Mouse (Mus musculus): ENCODE results near the gene Neurl4. TPM values are rescaled to one million over a fixed set of nuclear protein-coding genes. Genes with fewer than 3 reads are reported as not detected.
"Not testable (repeated sequence)": the region's sequence is repeated elsewhere in the genome, so short reads cannot be mapped to it uniquely, and the experiment has no call there.

The Neurl4 gene
- polyA plus RNA-seq, 1 experiment: 23.9 TPM

- H3K4me3 ChIP-seq (ENCODE audit: low read depth, low read length): peak overlapping the region; percentile 13; the same call in 1 of the 2 replicates
- WGBS: 14% methylated on average over 11 of the region's 11 CpGs
- no peaks in the 10 kb centered on the region for H3K27me3 ChIP-seq (ENCODE audit: control insufficient read depth, insufficient read depth, low read length)
- no peaks in the 10 kb centered on the region for H3K36me3 ChIP-seq (ENCODE audit: control insufficient read depth, insufficient read depth, low read length)
- peak overlapping the region; percentile 77 for H3K27ac ChIP-seq (ENCODE audit: insufficient read depth, low read depth, low read length)
- peaks cover 7% of the 10 kb centered on the region for H3K4me1 ChIP-seq (ENCODE audit: control insufficient read depth, insufficient read depth, insufficient read length, low read length)
- no peak for TF ChIP-seq CTCF (IDR thresholded peaks at IDR 0.05; ENCODE audit: extremely low read depth, insufficient read length, insufficient replicate concordance, low read depth, low read length)
- no peak for TF ChIP-seq POLR2A (IDR thresholded peaks at IDR 0.05; ENCODE audit: low read depth, low read length)
Observed at GRCm38 (mm10) chr11:69953267-69953915, 52.5 kb downstream of the Neurl4 start.

DNA sequence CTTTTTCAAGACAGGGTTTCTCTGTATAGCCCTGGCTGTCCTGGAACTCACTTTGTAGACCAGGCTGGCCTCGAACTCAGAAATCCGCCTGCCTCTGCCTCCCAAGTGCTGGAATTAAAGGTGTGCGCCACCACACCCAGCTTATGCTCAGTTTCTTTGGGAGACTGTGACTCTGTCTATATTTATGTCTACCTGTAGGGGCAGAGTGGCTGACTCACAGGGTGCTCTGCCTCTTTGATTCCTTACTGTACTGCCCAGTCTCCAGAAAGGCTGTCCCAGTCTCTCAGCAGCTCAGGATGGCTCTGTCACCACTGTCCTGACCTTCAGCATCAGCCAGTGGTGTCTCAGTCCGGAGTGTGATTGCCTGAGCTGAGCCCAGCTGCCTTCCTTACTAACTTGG is 54.7 kb downstream of the Neurl4 start:
- WGBS: 69% methylated on average over 4 of the region's 4 CpGs
- not testable (repeated sequence) for H3K36me3 ChIP-seq (ENCODE audit: control insufficient read depth, insufficient read depth, low read length); H3K4me1 ChIP-seq (ENCODE audit: control insufficient read depth, insufficient read depth, insufficient read length, low read length); H3K4me3 ChIP-seq (ENCODE audit: low read depth, low read length); H3K27me3 ChIP-seq (ENCODE audit: control insufficient read depth, insufficient read depth, low read length)
- H3K27ac ChIP-seq (ENCODE audit: insufficient read depth, low read depth, low read length): peak overlapping the region; percentile 20; the same call in 1 of the 2 replicates

- Histone ChIP-seq H3K27me3 (ENCODE audit: control insufficient read depth, insufficient read depth, low read length) (no peaks in the 10 kb centered on the region), H3K36me3 (ENCODE audit: control insufficient read depth, insufficient read depth, low read length) (no peaks in the 10 kb centered on the region), H3K4me1 (ENCODE audit: control insufficient read depth, insufficient read depth, insufficient read length, low read length) (peaks cover 10% of the 10 kb centered on the region; the same call in 1 of the 2 replicates), H3K4me3 (ENCODE audit: low read depth, low read length) (no peak overlapping the region), H3K27ac (ENCODE audit: insufficient read depth, low read depth, low read length) (peak overlapping the region; percentile 14; the same call in 1 of the 2 replicates)
- TF ChIP-seq POLR2A (IDR thresholded peaks at IDR 0.05; ENCODE audit: low read depth, low read length) (no peak), CTCF (IDR thresholded peaks at IDR 0.05; ENCODE audit: extremely low read depth, insufficient read length, insufficient replicate concordance, low read depth, low read length) (no peak)
- 79% methylated on average over 1 of the region's 1 CpGs for WGBS
Observed at GRCm38 (mm10) chr11:69956218-69956617, 55.3 kb downstream of the Neurl4 start.

DNA sequence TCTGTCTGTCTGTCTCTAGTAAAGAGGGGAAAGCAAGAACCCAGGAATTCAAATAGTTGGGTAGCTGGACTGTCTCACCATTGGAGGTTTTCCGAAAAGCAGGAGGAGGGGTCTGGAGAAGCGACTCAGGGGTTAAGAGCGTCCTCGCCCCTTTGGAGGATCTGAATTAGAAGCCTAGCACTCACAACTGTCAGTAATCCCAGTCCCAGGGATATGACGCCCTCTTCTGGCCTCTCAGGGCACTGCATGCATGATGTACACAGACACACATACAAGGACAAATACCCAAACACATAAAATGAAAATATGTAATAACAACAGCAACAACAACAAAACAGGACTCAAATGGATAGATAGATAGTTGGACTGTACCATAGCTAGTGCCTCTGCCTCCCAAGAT is 59.7 kb downstream of the Neurl4 start:
- H3K36me3 ChIP-seq (ENCODE audit: control insufficient read depth, insufficient read depth, low read length): no peaks in the 10 kb centered on the region
- no peak overlapping the region for H3K4me3 ChIP-seq (ENCODE audit: low read depth, low read length)
- 62% methylated on average over 5 of the region's 5 CpGs for WGBS
- H3K27ac ChIP-seq (ENCODE audit: insufficient read depth, low read depth, low read length): peak overlapping the region; percentile 100
- peaks cover 13% of the 10 kb centered on the region; the same call in 1 of the 2 replicates for H3K4me1 ChIP-seq (ENCODE audit: control insufficient read depth, insufficient read depth, insufficient read length, low read length)
- H3K27me3 ChIP-seq (ENCODE audit: control insufficient read depth, insufficient read depth, low read length): no peaks in the 10 kb centered on the region
- TF ChIP-seq POLR2A (IDR thresholded peaks at IDR 0.05; ENCODE audit: low read depth, low read length): no peak
- peak; percentile 46; the same call in 1 of the 2 replicates for TF ChIP-seq CTCF (IDR thresholded peaks at IDR 0.05; ENCODE audit: extremely low read depth, insufficient read length, insufficient replicate concordance, low read depth, low read length)

DNA sequence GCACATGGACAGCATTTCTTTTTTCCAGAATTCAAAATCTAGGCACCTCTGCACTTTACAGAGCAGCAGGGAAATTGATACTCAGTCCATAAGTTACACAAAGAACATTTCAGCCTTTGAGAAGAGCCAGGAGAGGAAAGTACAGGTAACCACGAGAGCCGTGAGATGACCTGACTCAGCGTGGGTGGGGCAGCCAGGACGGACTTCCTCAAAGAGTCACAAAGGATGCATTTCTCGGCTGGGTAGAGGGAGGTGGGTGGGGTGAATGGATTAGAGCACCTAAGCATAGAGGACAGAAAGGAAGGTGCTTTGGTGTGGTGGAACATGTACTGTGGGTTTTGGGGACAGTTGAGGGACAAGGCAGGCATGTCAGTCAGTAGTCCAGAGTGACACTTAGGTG is 61.0 kb downstream of the Neurl4 start:
- no peak overlapping the region for H3K4me3 ChIP-seq (ENCODE audit: low read depth, low read length)
- H3K27ac ChIP-seq (ENCODE audit: insufficient read depth, low read depth, low read length): peak overlapping the region; percentile 100
- peaks cover 1% of the 10 kb centered on the region for H3K36me3 ChIP-seq (ENCODE audit: control insufficient read depth, insufficient read depth, low read length)
- H3K4me1 ChIP-seq (ENCODE audit: control insufficient read depth, insufficient read depth, insufficient read length, low read length): peaks cover 13% of the 10 kb centered on the region; the same call in 1 of the 2 replicates
- TF ChIP-seq CTCF (IDR thresholded peaks at IDR 0.05; ENCODE audit: extremely low read depth, insufficient read length, insufficient replicate concordance, low read depth, low read length): no peak
- TF ChIP-seq POLR2A (IDR thresholded peaks at IDR 0.05; ENCODE audit: low read depth, low read length): no peak
- 8% methylated on average over 5 of the region's 5 CpGs for WGBS
- no peaks in the 10 kb centered on the region for H3K27me3 ChIP-seq (ENCODE audit: control insufficient read depth, insufficient read depth, low read length)

Other genes with a start within 250 kb of the Neurl4 start
- gene Sox15, start 245.8 kb upstream of the Neurl4 start, polyA plus RNA-seq (2012; rRNA removed): 0.43 TPM in 1 of 2 replicates, not detected in the other
- gene Mpdu1, start 238.4 kb upstream of the Neurl4 start, polyA plus RNA-seq (2012; rRNA removed): 79.7 and 135 TPM in 2 replicates
- 20.9 and 24.7 TPM in 2 replicates for gene Cd68, start 234.9 kb upstream of the Neurl4 start, polyA plus RNA-seq (2012; rRNA removed)
- gene Eif4a1, start 228.6 kb upstream of the Neurl4 start, polyA plus RNA-seq (2012; rRNA removed): 92.1 and 134 TPM in 2 replicates
- 15.4 and 24.6 TPM in 2 replicates for gene Senp3, start 219.0 kb upstream of the Neurl4 start, polyA plus RNA-seq (2012; rRNA removed)
- gene Tnfsf13, start 215.3 kb upstream of the Neurl4 start, polyA plus RNA-seq (2012; rRNA removed): 6.9 and 11.6 TPM in 2 replicates
- 11.9 and 13.7 TPM in 2 replicates for gene Tnfsf12, start 205.2 kb upstream of the Neurl4 start, polyA plus RNA-seq (2012; rRNA removed)
- 1.8 and 2.3 TPM in 2 replicates for gene Tnfsfm13, start 205.0 kb upstream of the Neurl4 start, polyA plus RNA-seq (2012; rRNA removed)
- gene Polr2a, start 142.4 kb upstream of the Neurl4 start, polyA plus RNA-seq (2012; rRNA removed): 22.5 and 62.3 TPM in 2 replicates
- 0.08 and 0.16 TPM in 2 replicates for gene Slc35g3, start 139.1 kb upstream of the Neurl4 start, polyA plus RNA-seq (2012; rRNA removed)
- gene Zbtb4, start 135.2 kb upstream of the Neurl4 start, polyA plus RNA-seq (2012; rRNA removed): 12.1 and 16.5 TPM in 2 replicates
- gene Chrnb1, start 105.1 kb upstream of the Neurl4 start, polyA plus RNA-seq (2012; rRNA removed): 5.5 and 8.7 TPM in 2 replicates
- gene Fgf11, start 99.2 kb upstream of the Neurl4 start, polyA plus RNA-seq (2012; rRNA removed): 3.6 and 4.8 TPM in 2 replicates
- 30.5 and 63.0 TPM in 2 replicates for gene Tmem102, start 95.4 kb upstream of the Neurl4 start, polyA plus RNA-seq (2012; rRNA removed)
- gene Gm39566, start 85.8 kb upstream of the Neurl4 start, polyA plus RNA-seq (2012; rRNA removed): not detected in 2 replicates
- gene Spem2, start 82.6 kb upstream of the Neurl4 start, polyA plus RNA-seq (2012; rRNA removed): not detected in 2 replicates
- gene Spem1, start 78.9 kb upstream of the Neurl4 start, polyA plus RNA-seq (2012; rRNA removed): not detected in 2 replicates
- 11.1 and 12.0 TPM in 2 replicates for gene Nlgn2, start 63.3 kb upstream of the Neurl4 start, polyA plus RNA-seq (2012; rRNA removed)
- 98.8 and 99.3 TPM in 2 replicates for gene Tmem256, start 62.6 kb upstream of the Neurl4 start, polyA plus RNA-seq (2012; rRNA removed)
- 14.6 and 29.3 TPM in 2 replicates for gene Plscr3, start 54.7 kb upstream of the Neurl4 start, polyA plus RNA-seq (2012; rRNA removed)
- 21.1 and 46.3 TPM in 2 replicates for gene Tnk1, start 42.3 kb upstream of the Neurl4 start, polyA plus RNA-seq (2012; rRNA removed)
- not detected in 2 replicates for gene Tmem95, start 23.1 kb upstream of the Neurl4 start, polyA plus RNA-seq (2012; rRNA removed)
- gene Kctd11, start 19.7 kb upstream of the Neurl4 start, polyA plus RNA-seq (2012; rRNA removed): 1.6 and 2.8 TPM in 2 replicates
- gene Acap1, start 5.5 kb upstream of the Neurl4 start, polyA plus RNA-seq (2012; rRNA removed): 7.3 and 11.6 TPM in 2 replicates
- gene 2810408A11Rik, start 85 bp upstream of the Neurl4 start, polyA plus RNA-seq (2012; rRNA removed): 1.8 and 2.6 TPM in 2 replicates
- gene Gps2, start 12.8 kb downstream of the Neurl4 start, polyA plus RNA-seq (2012; rRNA removed): 57.4 and 104 TPM in 2 replicates
- 136 and 230 TPM in 2 replicates for gene Eif5a, start 20.9 kb downstream of the Neurl4 start, polyA plus RNA-seq (2012; rRNA removed)
- 10.6 and 11.4 TPM in 2 replicates for gene Ybx2, start 34.7 kb downstream of the Neurl4 start, polyA plus RNA-seq (2012; rRNA removed)
- gene Slc2a4, start 47.1 kb downstream of the Neurl4 start, polyA plus RNA-seq (2012; rRNA removed): 11.2 and 12.9 TPM in 2 replicates
- gene Cldn7, start 63.7 kb downstream of the Neurl4 start, polyA plus RNA-seq (2012; rRNA removed): 521 and 1,844 TPM in 2 replicates
- 59.7 and 116 TPM in 2 replicates for gene Ctdnep1, start 80.1 kb downstream of the Neurl4 start, polyA plus RNA-seq (2012; rRNA removed)
- gene Elp5, start 81.4 kb downstream of the Neurl4 start, polyA plus RNA-seq (2012; rRNA removed): 24.4 and 37.8 TPM in 2 replicates
- gene Gabarap, start 90.1 kb downstream of the Neurl4 start, polyA plus RNA-seq (2012; rRNA removed): 211 and 564 TPM in 2 replicates
- 5.7 and 12.4 TPM in 2 replicates for gene Phf23, start 94.7 kb downstream of the Neurl4 start, polyA plus RNA-seq (2012; rRNA removed)
- 5.2 and 7.4 TPM in 2 replicates for gene Dvl2, start 99.5 kb downstream of the Neurl4 start, polyA plus RNA-seq (2012; rRNA removed)
- gene Acadvl, start 114.3 kb downstream of the Neurl4 start, polyA plus RNA-seq (2012; rRNA removed): 65.6 and 109 TPM in 2 replicates
- 5.3 and 5.5 TPM in 2 replicates for gene Dlg4, start 115.9 kb downstream of the Neurl4 start, polyA plus RNA-seq (2012; rRNA removed)
- gene Asgr1, start 153.0 kb downstream of the Neurl4 start, polyA plus RNA-seq (2012; rRNA removed): not detected in 2 replicates
- 0.16 and 0.30 TPM in 2 replicates for gene Asgr2, start 191.6 kb downstream of the Neurl4 start, polyA plus RNA-seq (2012; rRNA removed)
- 0.93 and 1.6 TPM in 2 replicates for gene Mgl2, start 229.3 kb downstream of the Neurl4 start, polyA plus RNA-seq (2012; rRNA removed)

All from small intestine, adult 2 months (tissue).